In the genomic region with DNA sequence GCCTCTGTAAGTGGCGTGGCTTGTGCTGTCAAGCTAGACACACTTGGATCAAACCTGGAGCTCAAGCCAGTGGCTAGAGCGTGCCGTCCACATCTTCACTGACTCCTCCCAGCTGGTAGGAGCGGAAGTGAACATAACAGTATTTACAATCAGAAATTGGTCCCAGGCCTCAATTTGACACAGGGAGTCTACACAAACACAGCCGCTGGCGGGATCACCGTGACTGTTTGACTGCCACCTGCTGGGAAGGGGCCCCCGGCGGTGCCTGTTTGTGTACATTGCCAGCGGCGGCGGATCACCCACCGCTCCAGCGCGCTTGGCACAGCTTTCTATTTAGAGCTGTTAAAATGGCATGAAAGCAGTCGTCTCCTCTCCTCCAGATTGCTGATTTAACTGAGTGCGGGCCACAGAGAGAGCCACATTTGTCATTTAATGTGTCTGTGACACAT, we compare ENCODE assay signal across 10 mouse cellular contexts. TPM values are rescaled to one million over a fixed set of nuclear protein-coding genes. Genes with fewer than 3 reads are reported as not detected.
A peak's percentile ranks its signal among the peaks of the same experiment; 100 is the strongest.
DNase-seq lines count a peak whose midpoint lies in the region; ATAC-seq lines count a peak whose summit lies in the region.
"Had no signal": no experiment of that assay in that cellular context is flagged by ENCODE, and none has a peak within 500 bp of the region (broad histone marks: within the 10 kb centered on the region; RNA-seq: fewer than 3 reads in every experiment).

No protein-coding gene starts in this region.

- peak; percentile 38 to 50 for DNase-seq in frontal cortex, postnatal 10 days (ENCODE audit: low spot score in 2 of 2)
- DNase-seq in embryonic facial prominence, embryonic 10.5 days (ENCODE audit: low spot score) = peak; percentile 66
- peak; percentile 11 for DNase-seq in layer of hippocampus, adult 9-11 months

- H3K9ac ChIP-seq in midbrain, embryonic 15.5 days = no peak overlapping the region
- H3K9ac ChIP-seq: heart, embryonic 15.5 days had no signal

- H3K36me3 ChIP-seq in embryonic facial prominence, embryonic 10.5 days (replicated peaks) = peaks cover 78% of the 10 kb centered on the region
- no peaks in the 10 kb centered on the region for H3K36me3 ChIP-seq in midbrain, embryonic 15.5 days (replicated peaks)

- no peak overlapping the region for H3K4me3 ChIP-seq in embryonic facial prominence, embryonic 10.5 days
- no peak overlapping the region for H3K4me3 ChIP-seq in midbrain, embryonic 15.5 days
- H3K4me3 ChIP-seq: heart, embryonic 15.5 days had no signal

- no peaks in the 10 kb centered on the region for H3K27me3 ChIP-seq in embryonic facial prominence, embryonic 10.5 days (replicated peaks; ENCODE audit: low read depth, poor library complexity, severe bottlenecking)
- H3K27me3 ChIP-seq in midbrain, embryonic 15.5 days (replicated peaks) = peaks cover 3% of the 10 kb centered on the region; the same call in 1 of the 2 replicates
- H3K27me3 ChIP-seq: heart, embryonic 15.5 days had no signal

- 59% methylated on average over 17 of the region's 17 CpGs for WGBS in embryonic facial prominence, embryonic 10.5 days
- WGBS in midbrain, embryonic 15.5 days = 43% methylated on average over 17 of the region's 17 CpGs

- H3K9me3 ChIP-seq in embryonic facial prominence, embryonic 10.5 days = no peaks in the 10 kb centered on the region
- no peaks in the 10 kb centered on the region for H3K9me3 ChIP-seq in midbrain, embryonic 15.5 days
- H3K9me3 ChIP-seq: heart, embryonic 15.5 days had no signal

- no peak for ATAC-seq in frontal cortex, adult (ENCODE audit: low TSS enrichment)
- ATAC-seq in midbrain, embryonic 15.5 days (replicated peaks) = peak; percentile 62
- ATAC-seq in granulocyte monocyte progenitor cell, adult 5-6 weeks (replicated peaks; ENCODE audit: poor library complexity, severe bottlenecking) = no peak
- ATAC-seq in erythroid progenitor cell, adult 5-6 weeks (replicated peaks; ENCODE audit: low FRiP score, poor library complexity, severe bottlenecking) = no peak
- no peak for ATAC-seq in megakaryocyte-erythroid progenitor cell, adult 5-6 weeks (replicated peaks; ENCODE audit: low FRiP score, low TSS enrichment, poor library complexity, severe bottlenecking)

- peak overlapping the region; percentile 11 for H3K4me2 ChIP-seq in midbrain, embryonic 15.5 days
- H3K4me2 ChIP-seq: heart, embryonic 15.5 days had no signal

- H3K27ac ChIP-seq in embryonic facial prominence, embryonic 10.5 days (replicated peaks) = no peak overlapping the region
- peak overlapping the region; percentile 57 for H3K27ac ChIP-seq in midbrain, embryonic 15.5 days
- H3K27ac ChIP-seq: heart, embryonic 15.5 days had no signal

- H3K4me1 ChIP-seq in embryonic facial prominence, embryonic 10.5 days = peaks cover 12% of the 10 kb centered on the region
- H3K4me1 ChIP-seq in midbrain, embryonic 15.5 days = peaks cover 17% of the 10 kb centered on the region
- H3K4me1 ChIP-seq: heart, embryonic 15.5 days had no signal

RNA-seq across cellular contexts. Expression of a gene that starts 26.6 kb away (rescaled TPM):
- polyA plus RNA-seq in embryonic facial prominence, embryonic 10.5 days (2016; fragmentation: Nextera tagmentation; extraction: Ambion mirVana) = 1.3 and 1.6 TPM in 2 replicates
- 1.9 and 2.2 TPM in 2 replicates for polyA plus RNA-seq in midbrain, embryonic 15.5 days (2015; fragmentation: Nextera tagmentation; extraction: Ambion mirVana)
- not detected in 2 replicates for total RNA-seq in granulocyte monocyte progenitor cell, adult 5-6 weeks (2014; fragmentation: Nextera tagmentation)
- not detected in 2 replicates for total RNA-seq in granulocyte monocyte progenitor cell, adult 5-6 weeks (2017)
- not detected in 2 replicates for total RNA-seq in erythroid progenitor cell, adult 5-6 weeks (2015; ENCODE audit: low replicate concordance)
- not detected in 2 replicates for total RNA-seq in erythroid progenitor cell, adult 5-6 weeks (2017; ENCODE audit: low replicate concordance)
- not detected in 2 replicates for total RNA-seq in megakaryocyte-erythroid progenitor cell, adult 5-6 weeks (2014; fragmentation: Nextera tagmentation)
- not detected in 2 replicates for total RNA-seq in megakaryocyte-erythroid progenitor cell, adult 5-6 weeks (2017)
- polyA plus RNA-seq: C2C12; heart, embryonic 15.5 days had no signal

RNA-seq across cellular contexts. Expression of a gene that starts 33.3 kb away (rescaled TPM):
- polyA plus RNA-seq in embryonic facial prominence, embryonic 10.5 days (2016; fragmentation: Nextera tagmentation; extraction: Ambion mirVana) = 0.10 and 0.15 TPM in 2 replicates
- 0.15 TPM in 1 of 2 replicates, not detected in the other for polyA plus RNA-seq in midbrain, embryonic 15.5 days (2015; fragmentation: Nextera tagmentation; extraction: Ambion mirVana)
- not detected in 2 replicates for total RNA-seq in granulocyte monocyte progenitor cell, adult 5-6 weeks (2014; fragmentation: Nextera tagmentation)
- total RNA-seq in granulocyte monocyte progenitor cell, adult 5-6 weeks (2017) = not detected in 2 replicates
- not detected in 2 replicates for total RNA-seq in erythroid progenitor cell, adult 5-6 weeks (2015; ENCODE audit: low replicate concordance)
- total RNA-seq in erythroid progenitor cell, adult 5-6 weeks (2017; ENCODE audit: low replicate concordance) = not detected in 2 replicates
- total RNA-seq in megakaryocyte-erythroid progenitor cell, adult 5-6 weeks (2014; fragmentation: Nextera tagmentation) = not detected in 2 replicates
- total RNA-seq in megakaryocyte-erythroid progenitor cell, adult 5-6 weeks (2017) = not detected in 2 replicates
- polyA plus RNA-seq: C2C12; heart, embryonic 15.5 days had no signal

Comparison
In these comparisons a context has a peak if more than half of its experiments do, and no peak if none do; other contexts are left out.
1. DNase-seq: peak in every context shown above with its lines; median percentile 66 in embryonic facial prominence, embryonic 10.5 days; 44 in frontal cortex, postnatal 10 days; 11 in layer of hippocampus, adult 9-11 months.